Mouse (Mus musculus) inflammation-experienced regulatory T-cells, adult 6 months (primary cell): Measurements from ENCODE around the gene Kri1. TPM values are rescaled to one million over a fixed set of nuclear protein-coding genes. Genes with fewer than 3 reads are reported as not detected.
"Not testable (repeated sequence)": the region's sequence is repeated elsewhere in the genome, so short reads cannot be mapped to it uniquely, and the experiment has no call there.

Experiments used
- ATAC-seq: one replicate; pipeline ENCODE4 v1.8.0; 2017
- polyA plus RNA-seq, 3 experiments: library from polyadenylated mRNA; unstranded; fragments of 100-300 nt; shearing (Covaris generic); gene quantifications; one replicate each; pipeline ENCODE4 v1.2.1; 2017

Gene Kri1
- polyA plus RNA-seq, 3 experiments from 2014 or later, result 16.5 to 36.2 (median 26.9) TPM

GRCm38 (mm10) chr9:21273520-21274228, 14.1 kb downstream of the Kri1 start:
- no peak for ATAC-seq

GRCm38 (mm10) chr9:21273094-21273493, 14.7 kb downstream of the Kri1 start:
- ATAC-seq, result no peak

- ATAC-seq, result no peak
Observed at GRCm38 (mm10) chr9:21272391-21272790, 15.4 kb downstream of the Kri1 start.

GRCm38 (mm10) chr9:21269590-21269989, 18.2 kb downstream of the Kri1 start:
- not testable (repeated sequence) for ATAC-seq

- no peak for ATAC-seq
Observed at GRCm38 (mm10) chr9:21268305-21268704, 19.5 kb downstream of the Kri1 start.

- ATAC-seq, result no peak
Observed at GRCm38 (mm10) chr9:21266889-21267288, 20.9 kb downstream of the Kri1 start.

- no peak for ATAC-seq
Observed at GRCm38 (mm10) chr9:21265611-21266010, 22.2 kb downstream of the Kri1 start.

GRCm38 (mm10) chr9:21265000-21265561, 22.7 kb downstream of the Kri1 start, which contains the start of gene Atg4d:
Atg4d (plus strand) TSS chr9:21265293.
- ATAC-seq, result peak; percentile 98

- ATAC-seq, result no peak
Observed at GRCm38 (mm10) chr9:21264272-21264999, 23.3 kb downstream of the Kri1 start.

GRCm38 (mm10) chr9:21261831-21262230, 25.9 kb downstream of the Kri1 start:
- ATAC-seq, result no peak

GRCm38 (mm10) chr9:21260491-21261040, 27.2 kb downstream of the Kri1 start:
- no peak for ATAC-seq

- not testable (repeated sequence) for ATAC-seq
Observed at GRCm38 (mm10) chr9:21256349-21256748, 31.4 kb downstream of the Kri1 start.

- no peak for ATAC-seq
Observed at GRCm38 (mm10) chr9:21254690-21255089, 33.1 kb downstream of the Kri1 start.

- no peak for ATAC-seq
Observed at GRCm38 (mm10) chr9:21251116-21251735, 36.5 kb downstream of the Kri1 start.

- no peak for ATAC-seq
Observed at GRCm38 (mm10) chr9:21250509-21250908, 37.3 kb downstream of the Kri1 start.

GRCm38 (mm10) chr9:21249629-21250508, 37.9 kb downstream of the Kri1 start:
- ATAC-seq, result no peak

GRCm38 (mm10) chr9:21248326-21248725, 39.4 kb downstream of the Kri1 start, which contains the start of gene S1pr5:
S1pr5 (minus strand) TSS chr9:21248443.
- ATAC-seq, result no peak

GRCm38 (mm10) chr9:21246342-21246741, 41.4 kb downstream of the Kri1 start:
- no peak for ATAC-seq

GRCm38 (mm10) chr9:21245113-21245487, 42.7 kb downstream of the Kri1 start:
- no peak for ATAC-seq

- no peak for ATAC-seq
Observed at GRCm38 (mm10) chr9:21244428-21245112, 43.2 kb downstream of the Kri1 start.

GRCm38 (mm10) chr9:21243826-21244427, 43.8 kb downstream of the Kri1 start:
- ATAC-seq, result no peak
